Mouse (Mus musculus) B cell, adult 2 months (primary cell): ENCODE measurements around the gene Gm572.

Source experiments
- DNase-seq, 2 experiments: peaks; one replicate each; pipeline ENCODE4 v3.0.0; 2022

Gene Gm572

GRCm38 (mm10) chr4:148643291-148644156 lies at the start of gene Gm572:
Gm572 (plus strand) TSS chr4:148643317.
- DNase-seq = no peak

GRCm38 (mm10) chr4:148593996-148594395 lies 49.1 kb upstream of the Gm572 start:
- no peak for DNase-seq

DNA sequence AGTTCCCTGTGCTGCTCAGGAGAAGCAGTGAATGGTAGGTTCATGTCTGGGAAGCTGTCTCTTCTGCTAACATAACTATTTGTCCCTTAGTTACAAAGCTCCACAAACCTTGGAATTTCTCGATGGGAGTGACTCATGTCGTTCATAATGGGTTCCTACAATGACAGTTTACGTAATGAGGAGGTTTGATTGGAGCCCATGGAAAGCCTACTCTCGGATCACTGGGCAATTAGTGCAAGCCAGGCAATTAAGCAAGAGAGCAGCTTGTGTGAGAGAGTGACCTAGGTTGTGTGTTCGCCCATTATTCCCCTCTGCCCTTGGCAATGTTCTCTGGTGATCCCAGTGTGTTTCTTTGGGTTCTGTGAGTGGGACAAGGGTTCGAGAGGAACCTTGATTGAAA lies 47.2 kb upstream of the Gm572 start:
- no peak for DNase-seq

DNA sequence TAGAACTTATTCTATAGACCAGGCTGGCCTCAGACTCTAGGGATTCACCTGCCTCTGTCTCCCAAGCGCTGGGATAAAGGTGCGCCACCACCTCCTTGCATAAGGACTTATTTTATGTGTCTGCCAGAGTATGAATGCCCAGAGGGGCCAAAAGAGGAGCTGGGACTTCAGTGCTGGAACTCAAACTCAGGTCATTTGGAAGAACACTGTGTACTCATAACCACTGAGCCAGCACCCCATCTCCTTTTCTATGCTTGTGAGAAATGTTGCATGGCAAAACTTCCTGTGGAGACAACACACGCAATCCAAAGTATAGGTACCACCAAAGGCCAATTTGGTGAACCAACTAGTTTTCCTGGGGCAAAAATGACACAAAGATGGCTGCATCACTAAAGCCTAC lies 46.4 kb upstream of the Gm572 start:
- no peak for DNase-seq

- DNase-seq = no peak
Measured at GRCm38 (mm10) chr4:148598826-148599225, 44.3 kb upstream of the Gm572 start.

- no peak for DNase-seq
Measured at GRCm38 (mm10) chr4:148600316-148600715, 42.8 kb upstream of the Gm572 start.

DNA sequence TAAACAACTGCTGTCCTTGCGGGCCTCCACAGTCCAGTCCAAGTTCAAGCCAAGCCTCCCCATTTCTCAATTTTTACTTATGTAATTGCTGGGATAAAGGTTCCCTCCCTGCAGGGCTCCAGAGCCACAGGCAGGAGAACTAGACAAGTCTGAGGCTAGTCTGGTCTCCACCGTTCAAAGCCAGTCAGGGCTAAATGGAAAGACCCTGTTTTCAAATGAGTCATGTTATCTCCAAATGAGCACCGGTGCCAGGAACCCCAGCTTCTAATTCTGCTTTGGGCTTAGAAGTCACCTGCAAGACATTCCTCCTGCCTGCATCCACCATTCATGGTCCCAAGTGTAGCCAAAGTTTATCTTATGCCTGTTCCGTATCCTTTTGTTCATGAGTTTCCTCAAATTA lies 41.2 kb upstream of the Gm572 start:
- no peak for DNase-seq

- DNase-seq = no peak
Measured at GRCm38 (mm10) chr4:148602357-148603120, 40.6 kb upstream of the Gm572 start, which contains the start of gene Masp2. Masp2 (plus strand) TSS chr4:148602554.

DNA sequence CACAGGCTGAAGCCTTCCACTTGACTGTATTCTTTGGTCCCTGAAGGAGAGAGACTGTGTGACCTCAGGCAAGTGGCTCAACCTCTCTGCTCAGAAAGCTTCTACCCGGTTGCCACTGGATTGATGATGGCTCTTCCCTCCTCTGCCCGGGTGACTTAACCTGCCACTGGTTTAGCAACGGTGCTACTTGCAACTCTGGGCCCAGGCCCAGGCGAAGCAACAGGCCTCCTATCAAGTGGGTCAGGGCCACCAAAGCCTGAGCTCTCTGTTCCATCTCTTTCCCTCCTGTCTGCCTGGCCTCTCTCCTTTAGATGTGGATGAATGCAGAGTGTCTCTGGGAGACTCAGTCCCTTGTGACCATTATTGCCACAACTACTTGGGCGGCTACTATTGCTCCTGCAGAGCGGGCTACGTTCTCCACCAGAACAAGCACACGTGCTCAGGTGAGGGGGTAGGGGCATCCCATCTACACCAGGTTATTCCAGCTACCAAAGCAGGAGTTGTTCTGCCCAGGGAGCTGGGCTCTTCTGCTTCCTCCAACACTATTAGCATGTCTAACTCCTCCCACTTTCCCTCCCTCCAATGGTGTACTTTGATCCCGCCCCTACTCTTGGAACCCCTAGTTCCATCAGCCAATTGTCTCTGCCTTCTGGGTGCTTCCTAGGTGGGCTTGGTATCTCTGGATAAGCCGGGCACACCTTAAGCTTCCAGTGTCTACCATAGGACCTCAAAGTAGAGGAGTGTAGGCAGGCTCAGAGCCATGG lies 39.6 kb upstream of the Gm572 start:
- DNase-seq = no peak

- no peak for DNase-seq
Measured at GRCm38 (mm10) chr4:148604141-148604540, 39.0 kb upstream of the Gm572 start.

- DNase-seq = peak; percentile 79
Measured at GRCm38 (mm10) chr4:148604541-148605165, 38.5 kb upstream of the Gm572 start.

GRCm38 (mm10) chr4:148607758-148608157 lies 35.4 kb upstream of the Gm572 start:
- peak; percentile 87 to 89 for DNase-seq

- DNase-seq = no peak
Measured at GRCm38 (mm10) chr4:148609805-148610204, 33.3 kb upstream of the Gm572 start.

GRCm38 (mm10) chr4:148610631-148611364 lies 32.3 kb upstream of the Gm572 start:
- no peak for DNase-seq

DNA sequence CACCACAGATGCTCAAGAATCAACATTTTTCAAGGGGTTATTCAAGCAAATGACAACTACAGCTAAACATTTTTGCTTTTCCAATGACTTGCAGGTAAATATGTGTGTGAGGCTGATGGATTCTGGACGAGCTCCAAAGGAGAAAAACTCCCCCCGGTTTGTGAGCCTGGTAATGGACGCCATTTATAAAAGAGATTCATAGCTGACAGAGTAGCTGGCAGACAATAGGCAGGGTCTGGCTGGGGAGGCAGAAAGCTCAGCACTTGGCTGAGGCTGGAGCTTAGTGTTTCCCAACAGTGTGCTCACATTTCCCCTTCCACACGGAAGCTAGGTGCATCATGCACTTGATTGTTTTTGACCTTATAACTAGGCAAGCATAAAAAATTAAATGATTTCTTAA lies 30.6 kb upstream of the Gm572 start:
- DNase-seq = no peak

GRCm38 (mm10) chr4:148613738-148614137 lies 29.4 kb upstream of the Gm572 start:
- no peak for DNase-seq

DNA sequence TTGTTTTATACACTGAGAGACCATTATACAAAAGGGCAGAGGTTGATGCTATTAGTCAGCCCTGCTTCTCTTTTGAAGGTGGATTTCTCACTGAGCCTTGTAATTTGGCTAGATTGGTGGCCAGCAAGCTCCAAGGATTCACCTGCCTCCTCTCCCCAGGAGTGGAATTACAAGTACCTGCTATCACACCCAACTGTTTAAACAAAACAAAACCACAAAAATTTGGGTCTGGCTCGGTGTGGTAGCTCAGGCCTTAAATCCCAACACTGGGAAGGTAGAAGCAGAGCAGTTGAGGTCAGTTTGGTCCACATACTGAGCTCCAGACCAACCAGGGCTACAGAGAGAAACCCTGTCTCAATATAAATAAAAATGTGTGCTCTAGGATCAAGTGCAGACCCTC lies 23.3 kb upstream of the Gm572 start:
- DNase-seq = no peak

- no peak for DNase-seq
Measured at GRCm38 (mm10) chr4:148620718-148621117, 22.4 kb upstream of the Gm572 start.

- DNase-seq = no peak
Measured at GRCm38 (mm10) chr4:148622485-148622884, 20.6 kb upstream of the Gm572 start.

- no peak for DNase-seq
Measured at GRCm38 (mm10) chr4:148623609-148624008, 19.5 kb upstream of the Gm572 start.

GRCm38 (mm10) chr4:148625010-148625409 lies 18.1 kb upstream of the Gm572 start:
- DNase-seq = no peak
